Mouse (Mus musculus) ES-E14 (cell line): Measurements from ENCODE around the gene Aak1. TPM values are rescaled to one million over a fixed set of nuclear protein-coding genes. Genes with fewer than 3 reads are reported as not detected.

Experiments
- DNase-seq: peaks from one replicate; pipeline ENCODE4 v3.0.0-alpha.2; 2013; ENCODE audit warnings: low read depth, low spot score
- H3K27ac ChIP-seq: 2 replicates; pipeline ENCODE4 v1.5.1; 2012; ENCODE audit warnings: low read depth, mild to moderate bottlenecking, low read length, moderate library complexity, mixed read lengths; ENCODE audit not compliant: poor library complexity, insufficient read depth, severe bottlenecking
- H3K36me3 ChIP-seq: 2 replicates; pipeline ENCODE4 v1.6.1; 2012; ENCODE audit warnings: mild to moderate bottlenecking, low read length, moderate library complexity, mixed read lengths; ENCODE audit not compliant: control insufficient read depth, poor library complexity, insufficient read depth, severe bottlenecking
- H3K4me1 ChIP-seq, 2 experiments: fragments of 150-350 bp in 1 of 2; sonication (generic) in 1 of 2; 2 replicates each; pipeline ENCODE4 v1.6.1; 2012; ENCODE audit warnings: low read length in 2 of 2, mild to moderate bottlenecking in 1 of 2, mixed read lengths in 1 of 2; ENCODE audit not compliant: control insufficient read depth in 2 of 2, insufficient read depth in 2 of 2, poor library complexity in 1 of 2
- H3K4me3 ChIP-seq, 2 experiments: fragments of 150-350 bp in 1 of 2; sonication (generic) in 1 of 2; 2 replicates each; pipeline ENCODE4 v1.5.1; 2012; ENCODE audit warnings: low read length in 2 of 2, low read depth in 1 of 2, mild to moderate bottlenecking in 1 of 2, mixed read lengths in 1 of 2; ENCODE audit not compliant: insufficient read depth in 1 of 2, poor library complexity in 1 of 2, severe bottlenecking in 1 of 2
- H3K9ac ChIP-seq: 2 replicates; pipeline ENCODE4 v1.6.1; 2012; ENCODE audit warnings: low read depth, mild to moderate bottlenecking, low read length, mixed read lengths; ENCODE audit not compliant: poor library complexity, insufficient read depth, severe bottlenecking
- H3K9me3 ChIP-seq: fragments of 150-350 bp; sonication (generic); 2 replicates; pipeline ENCODE4 v1.6.1; 2012; ENCODE audit warnings: low read depth, mild to moderate bottlenecking, low read length; ENCODE audit not compliant: control insufficient read depth, insufficient read depth
- CHD2 ChIP-seq: IDR thresholded peaks from 2 replicates; pipeline ENCODE4 v1.6.1; 2014; ENCODE audit warnings: mild to moderate bottlenecking, low read depth, low read length, inconsistent platforms
- HCFC1 ChIP-seq: IDR thresholded peaks from 2 replicates; pipeline ENCODE4 v1.6.1; 2012; ENCODE audit warnings: low read length, inconsistent platforms, borderline replicate concordance; ENCODE audit not compliant: insufficient read depth
- MAFK ChIP-seq: IDR thresholded peaks from 2 replicates; pipeline ENCODE4 v1.6.1; 2014; ENCODE audit warnings: mild to moderate bottlenecking, low read depth, low read length, inconsistent platforms; ENCODE audit not compliant: insufficient read depth
- ZC3H11A ChIP-seq: IDR thresholded peaks from 2 replicates; pipeline ENCODE4 v1.6.1; 2012; ENCODE audit warnings: low read depth, mild to moderate bottlenecking, inconsistent platforms, low read length, borderline replicate concordance
- ZNF384 ChIP-seq: IDR thresholded peaks from 2 replicates; pipeline ENCODE4 v1.6.1; 2012; ENCODE audit warnings: low read depth, low read length, inconsistent platforms
- in situ Hi-C, 2 experiments: fragments of 600-800 bp; cut with MboI; formaldehyde crosslinking; loops; one replicate each; pipeline ENCODE4 v1.15.1; 2025; ENCODE audit warnings: low sequenced_read_pairs in 2 of 2, inconsistent platforms in 1 of 2; ENCODE audit not compliant: unreplicated experiment in 2 of 2
- total RNA-seq: library from RNA; depleted of rRNA; stranded (reverse); fragments of 300-350 nt; gene quantifications from 2 replicates; pipeline ENCODE4 v1.2.3, GENCODE M21; 2012

Aak1 gene
- total RNA-seq, 1 experiment, result 20.0 TPM

GRCm38 (mm10) chr6:87039161-87039560 is 189.8 kb downstream of the Aak1 start:
- TF ChIP-seq ZNF384 (no peak), HCFC1 (no peak), MAFK (no peak), ZC3H11A (no peak), CHD2 (no peak)
- no peak overlapping the region for H3K4me3 ChIP-seq
- in situ Hi-C loops, result no loop called here
- DNase-seq, result no peak
- H3K9ac ChIP-seq, result no peak overlapping the region
- no peaks in the 10 kb centered on the region for H3K9me3 ChIP-seq
- H3K27ac ChIP-seq, result no peak overlapping the region
- H3K36me3 ChIP-seq, result no peaks in the 10 kb centered on the region
- H3K4me1 ChIP-seq, result 0 out of 4 replicates have a peak, but pooled peaks cover 0 to 1% of the 10 kb centered on the region in 2 experiments

- Histone ChIP-seq H3K9ac (no peak overlapping the region), H3K36me3 (no peaks in the 10 kb centered on the region), H3K4me1 (0 out of 4 replicates have a peak, but pooled peaks cover 0 to 1% of the 10 kb centered on the region in 2 experiments), H3K4me3 (no peak overlapping the region), H3K9me3 (no peaks in the 10 kb centered on the region), H3K27ac (no peak overlapping the region)
- in situ Hi-C loops, result no loop called here
- TF ChIP-seq MAFK (no peak), HCFC1 (no peak), CHD2 (no peak), ZNF384 (no peak), ZC3H11A (no peak)
- no peak for DNase-seq
Observed at GRCm38 (mm10) chr6:87040971-87041370, 191.7 kb downstream of the Aak1 start.

GRCm38 (mm10) chr6:87041431-87041830 is 192.1 kb downstream of the Aak1 start:
- Histone ChIP-seq H3K27ac (no peak overlapping the region), H3K9me3 (no peaks in the 10 kb centered on the region), H3K36me3 (no peaks in the 10 kb centered on the region), H3K4me1 (0 out of 4 replicates have a peak, but pooled peaks cover 0 to 1% of the 10 kb centered on the region in 2 experiments), H3K4me3 (no peak overlapping the region), H3K9ac (no peak overlapping the region)
- DNase-seq, result no peak
- in situ Hi-C loops, result no loop called here
- no peak for TF ChIP-seq ZNF384

- Histone ChIP-seq H3K27ac (peak overlapping the region; percentile 84; the same call in 1 of the 2 replicates), H3K4me3 (peak overlapping the region; percentile 68 to 79), H3K4me1 (0 out of 4 replicates have a peak, but pooled peaks cover 0 to 1% of the 10 kb centered on the region in 2 experiments), H3K36me3 (no peaks in the 10 kb centered on the region), H3K9me3 (no peaks in the 10 kb centered on the region), H3K9ac (peak overlapping the region; percentile 89)
- no peak for DNase-seq
- TF ChIP-seq ZC3H11A (no peak), CHD2 (no peak), ZNF384 (no peak), HCFC1 (no peak), MAFK (no peak)
- in situ Hi-C loops, result no loop called here
Observed at GRCm38 (mm10) chr6:87042004-87042336, 192.7 kb downstream of the Aak1 start.
